Mouse (Mus musculus) left cerebral cortex, adult 2 months (tissue): ENCODE results near the gene Olfr1501. TPM values are rescaled to one million over a fixed set of nuclear protein-coding genes. Genes with fewer than 3 reads are reported as not detected.
"Not testable (repeated sequence)": the region's sequence is repeated elsewhere in the genome, so short reads cannot be mapped to it uniquely, and the experiment has no call there.

Experiments used
- DNase-seq, 2 experiments: peaks; one replicate each; pipeline ENCODE4 v3.0.0; 2021 to 2022; ENCODE audit warnings: low spot score in 2 of 2, mixed read lengths in 1 of 2; ENCODE audit errors: extremely low spot score in 1 of 2
- H3K27ac ChIP-seq: fragments of 200-600 bp; 2 replicates; pipeline ENCODE4 v1.8.1; 2022
- H3K4me3 ChIP-seq: fragments of 200-600 bp; 2 replicates; pipeline ENCODE4 v1.8.1; 2022
- CTCF ChIP-seq: fragments of 200-600 bp; IDR thresholded peaks from 2 replicates; pipeline ENCODE4 v1.8.1; 2022; ENCODE audit warnings: antibody characterized with exemption, mild to moderate bottlenecking, moderate library complexity
- intact Hi-C: fragments of 180-260 bp; cut with DNase I; formaldehyde crosslinking; loops from one replicate; pipeline ENCODE4 v1.15.1; 2025
- long read RNA-seq, 2 experiments: library from polyadenylated mRNA; stranded (forward); transcript quantifications; one replicate each; pipeline ENCODE4 v2.0.0; 2021; ENCODE audit warnings: borderline mapping rate in 2 of 2
- total RNA-seq, 2 experiments: library from RNA; stranded (reverse); gene quantifications; 2 replicates each; pipeline ENCODE4 v1.2.3; 2021

Olfr1501 gene
- not detected for total RNA-seq
- long read RNA-seq, experiment 1, result 0 reads
- long read RNA-seq, experiment 2, result 0 reads

DNA sequence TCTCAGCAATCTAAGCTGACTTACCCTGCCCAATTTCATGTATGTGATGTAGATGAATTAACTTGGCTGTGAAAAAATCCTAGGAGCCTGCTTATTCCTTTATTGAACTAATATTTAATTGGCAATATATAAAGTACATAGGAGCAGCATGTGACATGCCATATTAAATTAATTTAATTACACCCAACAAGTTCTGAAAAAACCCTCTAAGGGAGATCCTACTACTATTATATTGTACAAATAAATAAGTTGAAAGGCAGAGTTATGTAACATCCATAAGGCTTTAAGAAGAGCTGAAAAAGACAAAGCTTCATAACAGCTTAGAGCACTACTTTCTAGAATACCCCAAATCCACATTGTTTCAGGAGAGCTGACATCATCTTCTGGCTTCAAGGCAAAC lies at the start of gene Olfr1501:
Olfr1501 (minus strand) TSS at position 101 of the 400 bp plus-strand sequence.
- H3K27ac ChIP-seq, intact Hi-C loops, DNase-seq, H3K4me3 ChIP-seq: not testable (repeated sequence)

DNA sequence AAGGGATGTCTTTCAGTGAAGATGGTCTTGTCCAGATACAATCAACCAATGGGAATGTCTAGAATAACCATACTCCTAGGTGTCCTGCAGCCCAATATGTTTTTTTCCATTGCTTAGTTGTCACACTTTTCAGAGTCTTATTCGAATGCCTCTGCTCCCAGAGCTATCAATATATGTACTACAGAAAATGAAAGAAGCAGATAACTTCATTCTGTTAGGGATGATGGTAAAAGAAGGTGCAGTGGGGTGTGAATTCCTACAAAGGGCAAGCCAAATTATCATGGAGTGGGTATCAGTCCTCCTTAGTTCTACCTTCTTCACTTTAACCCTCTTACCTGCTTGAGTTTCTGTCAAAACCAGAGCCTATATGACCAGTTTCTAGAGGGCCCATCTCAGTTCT lies 47.3 kb upstream of the Olfr1501 start, which contains the start of gene Olfr1504:
Olfr1504 (minus strand) TSS at position 101 of the 400 bp plus-strand sequence.
- intact Hi-C loops, result no loop called here
- Histone ChIP-seq H3K4me3 (no peak within 1 kb of the TSS), H3K27ac (no peak within 1 kb of the TSS)
- TF ChIP-seq CTCF, result no peak
- no peak for DNase-seq

DNA sequence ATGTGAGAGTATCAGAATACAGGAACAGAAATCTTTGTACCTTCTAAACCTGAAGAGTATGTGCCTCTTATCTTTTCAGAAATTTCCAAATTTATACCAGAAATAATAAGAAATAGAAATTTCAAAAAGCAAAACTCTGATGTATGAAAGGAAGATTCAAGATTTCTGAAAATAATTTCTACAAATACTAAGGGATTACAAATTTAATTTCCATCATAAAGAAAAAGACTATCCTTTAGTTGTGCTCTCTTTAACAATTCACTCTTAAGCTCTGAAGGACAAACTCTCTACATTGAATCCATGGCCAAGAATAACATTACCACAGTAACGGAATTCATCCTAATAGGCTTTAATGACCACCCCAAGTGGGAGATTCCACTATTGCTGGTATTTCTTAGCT lies 11.0 kb upstream of the Olfr1501 start, which contains the start of gene Olfr1502:
Olfr1502 (plus strand) TSS at position 301 of the 400 bp plus-strand sequence.
- no peak for TF ChIP-seq CTCF
- no peak within 1 kb of the TSS for H3K4me3 ChIP-seq
- intact Hi-C loops, result no loop called here
- H3K27ac ChIP-seq, result no peak within 1 kb of the TSS
- DNase-seq, result no peak

DNA sequence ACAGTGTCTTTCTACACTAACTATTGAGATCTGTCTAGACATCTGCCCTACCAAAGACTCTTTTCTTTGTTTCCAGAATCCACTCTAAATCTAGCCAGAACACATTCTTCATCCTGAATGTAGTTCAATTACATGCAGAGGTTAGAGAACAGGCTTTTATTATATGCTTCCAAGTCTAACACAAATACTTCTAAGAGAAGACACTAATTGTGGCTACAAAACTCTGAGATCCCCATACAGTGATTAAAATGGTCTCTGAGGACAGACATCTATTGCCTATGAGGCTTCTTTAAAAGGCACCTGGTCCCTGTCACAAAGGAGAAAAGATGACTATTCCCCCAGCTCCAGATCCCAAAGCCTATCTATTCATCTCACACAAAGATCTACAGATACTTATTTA lies 20.1 kb downstream of the Olfr1501 start, which contains the start of gene Olfr1500:
Olfr1500 (minus strand) TSS at position 101 of the 400 bp plus-strand sequence.
- intact Hi-C loops, result no loop called here
- H3K27ac ChIP-seq, result no peak within 1 kb of the TSS
- H3K4me3 ChIP-seq, result no peak within 1 kb of the TSS
- no peak for DNase-seq
- TF ChIP-seq CTCF, result no peak

GRCm38 (mm10) chr19:13828447-13828846 lies 22.0 kb downstream of the Olfr1501 start:
- no peak for DNase-seq
- intact Hi-C loops, result no loop called here
- Histone ChIP-seq H3K27ac (no peak overlapping the region), H3K4me3 (no peak overlapping the region)
- no peak for TF ChIP-seq CTCF

DNA sequence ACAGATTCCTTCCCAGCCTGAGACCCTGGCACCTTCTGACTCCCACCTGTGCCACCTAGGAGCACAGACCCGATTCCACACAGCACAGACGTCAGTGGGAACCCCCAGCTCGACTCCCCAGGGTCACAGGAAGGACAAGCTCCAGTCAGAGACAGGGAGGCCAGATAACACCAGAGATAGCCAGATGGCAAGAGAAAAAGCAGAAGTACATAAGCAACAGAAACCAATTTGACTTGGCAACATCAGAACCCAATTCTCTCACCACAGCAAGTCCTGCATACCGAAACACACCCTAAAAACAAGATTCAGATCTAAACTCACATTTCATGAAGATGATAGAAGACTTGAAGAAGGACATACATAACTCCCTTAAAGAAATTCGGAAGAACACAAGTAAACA lies 29.6 kb downstream of the Olfr1501 start:
- TF ChIP-seq CTCF, result no peak

DNA sequence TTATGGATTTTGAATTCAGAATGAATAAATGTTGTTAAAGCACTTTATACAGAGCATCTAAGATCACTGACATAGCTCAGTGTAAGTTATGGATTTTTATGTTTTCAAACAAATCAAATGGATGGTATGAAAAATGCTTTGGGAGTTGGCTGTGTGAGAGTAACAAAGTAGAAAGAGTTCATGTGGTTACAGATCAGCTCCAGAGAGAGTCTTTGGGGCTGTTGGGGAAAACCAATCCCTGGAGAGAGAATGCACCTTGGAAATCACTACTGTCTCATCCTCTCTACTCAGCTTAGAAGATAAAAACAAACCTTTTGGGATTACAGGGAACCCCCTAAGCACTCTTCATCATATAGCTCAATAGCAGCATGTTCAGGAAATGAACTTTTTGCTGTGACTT lies 31.1 kb downstream of the Olfr1501 start, which contains the start of gene Olfr1499:
Olfr1499 (minus strand) TSS at position 101 of the 400 bp plus-strand sequence.
- no peak for TF ChIP-seq CTCF
- DNase-seq, result no peak
- no peak within 1 kb of the TSS for H3K4me3 ChIP-seq
- no peak within 1 kb of the TSS for H3K27ac ChIP-seq
- intact Hi-C loops, result loop anchor here (2.0 kb wide), 1 partner anchor 1301 kb away; no protein-coding TSS in a partner anchor

More for the DNA sequence above, 29.6 kb downstream of the Olfr1501 start:
- intact Hi-C loops, result no loop called here
- no peak for DNase-seq
- Histone ChIP-seq H3K27ac (no peak overlapping the region), H3K4me3 (no peak overlapping the region)

DNA sequence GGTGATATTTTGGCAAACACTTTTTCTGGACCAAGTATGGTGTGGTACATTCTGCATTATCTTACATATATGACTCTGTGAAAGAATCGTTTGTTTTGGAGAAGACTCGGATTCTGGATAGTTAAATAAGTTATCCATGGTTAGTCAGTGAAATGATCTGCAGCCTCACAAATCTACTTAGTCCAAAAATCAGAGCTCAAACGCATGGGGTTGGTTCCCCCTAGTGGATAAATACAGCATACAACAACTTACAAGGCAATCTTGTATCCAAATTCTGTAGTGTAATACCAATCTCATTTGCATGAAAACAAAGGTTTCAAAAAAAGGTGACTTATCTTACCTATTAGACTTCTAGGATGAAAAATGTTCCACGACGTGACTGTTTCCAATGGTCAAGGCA lies 31.7 kb downstream of the Olfr1501 start:
- intact Hi-C loops, result loop anchor here (2.0 kb wide), 1 partner anchor 1300 kb away; no protein-coding TSS in a partner anchor
- no peak for DNase-seq
- H3K27ac ChIP-seq, result no peak overlapping the region
- TF ChIP-seq CTCF, result peak; percentile 70
- H3K4me3 ChIP-seq, result no peak overlapping the region

DNA sequence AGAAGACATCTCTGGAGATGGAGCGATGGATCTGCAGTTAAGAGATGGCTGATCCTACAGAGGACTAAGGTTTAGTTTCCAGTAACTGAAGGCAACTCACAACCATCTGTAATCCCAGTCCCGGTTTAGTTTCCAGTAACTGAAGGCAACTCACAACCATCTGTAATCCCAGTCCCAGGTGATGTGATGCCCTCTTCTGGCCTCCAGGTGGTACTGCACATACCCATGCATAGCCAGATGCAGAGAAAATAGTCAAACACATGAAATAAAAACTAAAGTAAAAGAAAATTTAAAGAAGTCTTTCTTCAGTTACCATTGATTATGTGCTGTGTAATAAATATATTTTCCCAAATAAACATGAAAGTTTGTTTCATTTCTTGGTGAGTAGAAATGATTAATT lies 37.7 kb downstream of the Olfr1501 start:
- intact Hi-C loops, result no loop called here

DNA sequence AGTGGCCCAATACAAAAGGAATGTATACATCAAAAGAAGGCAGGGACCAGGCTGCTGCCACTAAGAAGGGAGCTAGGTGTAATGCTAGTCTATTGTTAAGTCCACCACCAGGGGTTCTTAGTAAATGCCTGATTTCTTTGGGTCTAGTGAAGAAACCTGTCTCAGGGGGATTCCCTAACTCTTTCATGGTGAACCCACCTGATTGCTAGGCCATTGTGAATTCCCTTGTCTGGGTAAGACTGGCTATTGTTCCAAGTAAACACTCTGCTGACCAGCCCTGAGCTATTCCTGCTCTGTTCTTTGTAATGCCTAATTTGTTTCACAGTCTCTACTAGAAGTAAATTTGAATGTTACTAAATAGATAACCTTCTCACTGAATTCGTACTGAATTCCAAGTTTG lies 45.0 kb downstream of the Olfr1501 start:
- H3K27ac ChIP-seq, DNase-seq, intact Hi-C loops, H3K4me3 ChIP-seq: not testable (repeated sequence)

More for the DNA sequence above, 37.7 kb downstream of the Olfr1501 start:
- DNase-seq, result no peak
- no peak overlapping the region for H3K27ac ChIP-seq
- H3K4me3 ChIP-seq, result no peak overlapping the region
- peak; percentile 30 for TF ChIP-seq CTCF

- no peak for TF ChIP-seq CTCF
- H3K27ac ChIP-seq, result no peak within 1 kb of the TSS
- intact Hi-C loops, result no loop called here
- no peak for DNase-seq
- no peak within 1 kb of the TSS for H3K4me3 ChIP-seq
These were observed 52.4 kb downstream of the Olfr1501 start, which contains the start of gene Olfr1497 for GRCm38 (mm10) chr19:13798102-13798501. Gene Olfr1497, minus strand, starts transcription at chr19:13798202.

Other genes with a start within 250 kb of the Olfr1501 start
- gene Olfr1487, start 233.3 kb downstream of the Olfr1501 start, total RNA-seq, result not detected
- not detected for gene Olfr1489, start 219.1 kb downstream of the Olfr1501 start, total RNA-seq
- gene Olfr1490, start 199.6 kb downstream of the Olfr1501 start, total RNA-seq, result not detected
- gene Olfr1491, start 153.4 kb downstream of the Olfr1501 start, total RNA-seq, result not detected
- gene Olfr1493-ps1, start 127.4 kb downstream of the Olfr1501 start, total RNA-seq, result not detected
- gene Olfr1494, start 111.0 kb downstream of the Olfr1501 start, total RNA-seq, result not detected
- gene Olfr1495, start 86.1 kb downstream of the Olfr1501 start, total RNA-seq, result not detected
- not detected for gene Olfr1496, start 72.8 kb downstream of the Olfr1501 start, total RNA-seq
- not detected for gene Olfr1497, start 52.5 kb downstream of the Olfr1501 start, total RNA-seq
- gene Olfr1499, start 31.2 kb downstream of the Olfr1501 start, total RNA-seq, result not detected
- not detected for gene Olfr1500, start 20.2 kb downstream of the Olfr1501 start, total RNA-seq
- gene Olfr1502, start 11.1 kb upstream of the Olfr1501 start, total RNA-seq, result not detected
- not detected for gene Olfr1504, start 47.2 kb upstream of the Olfr1501 start, total RNA-seq
- gene Olfr1505, start 62.8 kb upstream of the Olfr1501 start, total RNA-seq, result not detected